In the genomic region with DNA sequence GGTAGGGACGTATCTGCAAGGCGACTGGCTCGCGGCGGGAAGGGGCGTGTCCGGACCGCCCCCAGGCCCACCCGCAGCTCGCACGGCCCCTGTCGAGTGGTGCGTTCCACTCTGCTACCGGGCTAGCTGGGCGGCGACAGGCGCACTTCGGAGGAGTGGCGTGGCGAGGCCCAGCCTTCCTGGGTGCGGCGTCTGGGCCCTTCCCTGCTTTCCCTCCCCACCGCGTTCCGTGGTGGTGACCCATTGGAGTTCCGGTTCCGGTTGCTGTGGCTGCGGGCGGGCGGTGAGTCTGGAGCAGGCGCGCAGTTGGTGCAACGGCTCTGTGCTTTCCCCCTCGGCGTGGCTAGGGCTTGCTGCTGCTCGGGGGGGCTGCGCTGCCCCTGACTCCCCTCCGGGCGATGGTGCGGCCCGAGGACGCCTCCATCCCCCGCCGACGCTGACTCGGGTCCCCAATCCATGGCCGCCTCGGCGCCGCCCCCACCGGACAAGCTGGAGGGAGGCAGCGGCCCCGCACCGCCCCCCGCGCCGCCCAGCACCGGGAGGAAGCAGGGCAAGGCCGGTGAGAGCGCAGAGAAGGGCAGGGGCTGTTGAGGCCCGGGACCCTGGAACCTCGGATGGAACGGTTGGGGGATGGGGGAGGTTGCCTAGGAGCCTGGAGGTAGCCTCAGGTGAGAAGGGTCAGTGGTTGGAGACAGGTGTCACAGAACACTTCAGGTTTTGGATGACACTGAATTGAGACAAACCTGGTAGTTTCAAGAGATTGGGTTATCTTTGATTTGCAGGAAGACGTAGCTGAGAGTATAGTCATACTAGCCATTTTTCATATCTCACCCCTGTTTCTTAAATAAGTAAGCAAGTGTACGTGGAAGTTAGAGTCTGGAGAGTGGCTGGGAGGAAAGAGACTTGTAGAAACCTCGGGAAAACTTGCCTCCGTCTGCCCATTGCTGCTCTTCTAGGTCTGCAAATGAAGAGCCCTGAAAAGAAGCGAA, we compare ENCODE assay signal across 8 mouse cellular contexts. TPM values are rescaled to one million over a fixed set of nuclear protein-coding genes. Genes with fewer than 3 reads are reported as not detected.
DNase-seq lines count a peak whose midpoint lies in the region; ATAC-seq and TF ChIP-seq lines count a peak whose summit lies in the region.

A gene (plus strand): TSS at position 44 of the 989 bp plus-strand sequence.

- peak within 1 kb of the TSS; percentile 80 for H3K9ac ChIP-seq in MEL (ENCODE audit: control insufficient read depth, low read depth, low read length, poor library complexity, severe bottlenecking)
- H3K9ac ChIP-seq in lung, postnatal 0 days (replicated peaks; ENCODE audit: low read depth) = peak within 1 kb of the TSS; percentile 80

- peaks cover 6 to 7% of the 10 kb centered on the region in 2 experiments for H3K4me1 ChIP-seq in MEL (ENCODE audit: control insufficient read depth in 1 of 2, insufficient read depth in 2 of 2, low read length in 2 of 2)
- peaks cover 13% of the 10 kb centered on the region for H3K4me1 ChIP-seq in cerebellum, adult 2 months (ENCODE audit: control insufficient read depth, insufficient read depth, low read length)
- H3K4me1 ChIP-seq in lung, postnatal 0 days (ENCODE audit: insufficient read depth, low read depth, low read length) = peaks cover 7% of the 10 kb centered on the region; the same call in 1 of the 2 replicates

- DNase-seq in MEL (ENCODE audit: low read depth, low spot score) = peak; percentile 99
- peak; percentile 91 to 95 for DNase-seq in cerebellum, adult 2 months
- DNase-seq in forelimb bud, embryonic 11.5 days (ENCODE audit: low read depth, low spot score) = peak; percentile 94
- DNase-seq in layer of hippocampus, adult 9-11 months = peak; percentile 98
- DNase-seq in lung, postnatal 0 days (ENCODE audit: low spot score) = peak; percentile 99
- peak; percentile 88 for DNase-seq in ovary, postnatal 14 days (ENCODE audit: low spot score)
- DNase-seq in thymus, postnatal 14 days = peak; percentile 93

- TF ChIP-seq EP300 in MEL (IDR thresholded peaks at IDR 0.05; ENCODE audit: low read depth in 1 of 2, low read length in 2 of 2) = peak in 1 of 2 experiments; percentile 41; a peak in 2 of 4 replicates
- no peak for TF ChIP-seq EP300 in lung, postnatal 0 days (IDR thresholded peaks at IDR 0.05)

- peak within 1 kb of the TSS; percentile 68 to 89 for H3K4me3 ChIP-seq in MEL (ENCODE audit: control insufficient read depth in 1 of 2, insufficient read depth in 1 of 2, low read depth in 2 of 2, low read length in 2 of 2)
- peak within 1 kb of the TSS; percentile 79 for H3K4me3 ChIP-seq in cerebellum, adult 2 months (replicated peaks; ENCODE audit: insufficient read depth, low read depth, low read length)
- peak within 1 kb of the TSS; percentile 90 for H3K4me3 ChIP-seq in lung, postnatal 0 days (ENCODE audit: low read depth, low read length)

- TF ChIP-seq RAD21 in MEL (IDR thresholded peaks at IDR 0.05; ENCODE audit: low read depth, low read length) = no peak

- no peaks in the 10 kb centered on the region for H3K27me3 ChIP-seq in MEL (ENCODE audit: control insufficient read depth in 1 of 2, insufficient read depth in 2 of 2, low read length in 2 of 2)
- no peaks in the 10 kb centered on the region for H3K27me3 ChIP-seq in cerebellum, adult 2 months (ENCODE audit: control insufficient read depth, insufficient read depth, low read length)
- no peaks in the 10 kb centered on the region for H3K27me3 ChIP-seq in lung, postnatal 0 days (replicated peaks; ENCODE audit: insufficient read depth, low read length)

- H3K36me3 ChIP-seq in MEL (ENCODE audit: control insufficient read depth in 1 of 2, insufficient read depth in 2 of 2, low read length in 2 of 2) = peaks cover 0 to 10% of the 10 kb centered on the region in 2 experiments; a peak in 2 of 4 replicates
- peaks cover 26% of the 10 kb centered on the region for H3K36me3 ChIP-seq in lung, postnatal 0 days (ENCODE audit: insufficient read depth, low read length)

- TF ChIP-seq POLR2A in MEL (IDR thresholded peaks at IDR 0.05; ENCODE audit: control insufficient read depth in 1 of 2, insufficient read depth in 1 of 2, low read depth in 1 of 2, low read length in 2 of 2, poor library complexity in 1 of 2) = peak; percentile 86 to 91
- TF ChIP-seq POLR2A in cerebellum, adult 2 months (IDR thresholded peaks at IDR 0.05; ENCODE audit: borderline replicate concordance, insufficient read depth, low read length) = peak; percentile 90

- no peaks in the 10 kb centered on the region for H3K9me3 ChIP-seq in MEL (replicated peaks; ENCODE audit: insufficient read depth, low read length)
- no peaks in the 10 kb centered on the region for H3K9me3 ChIP-seq in lung, postnatal 0 days (ENCODE audit: low read length)

- peak; percentile 93 to 96 for ATAC-seq in hematopoietic stem cell, adult 5-6 weeks (replicated peaks in 1 of 2; ENCODE audit: insufficient read depth in 1 of 2, low FRiP score in 2 of 2, low TSS enrichment in 1 of 2, low read depth in 1 of 2, poor library complexity in 2 of 2, severe bottlenecking in 2 of 2)
- peak; percentile 99 for ATAC-seq in lung, postnatal 0 days

- peak within 1 kb of the TSS; percentile 95 for H3K4me2 ChIP-seq in lung, postnatal 0 days (replicated peaks; ENCODE audit: low read depth, low read length)

- WGBS in cerebellum, adult 2 months = 2% methylated on average over 67 of the region's 68 CpGs
- WGBS in lung, postnatal 0 days = 2% methylated on average over 62 of the region's 68 CpGs

- H3K79me2 ChIP-seq in MEL (ENCODE audit: control insufficient read depth, insufficient read depth, low read length, poor library complexity) = peaks cover 14% of the 10 kb centered on the region

- no peak for TF ChIP-seq CTCF in MEL (IDR thresholded peaks at IDR 0.05 in 2 of 3, conservative IDR thresholded peaks at IDR 0.05 in 1 of 3; ENCODE audit: control insufficient read depth in 1 of 3, insufficient read depth in 1 of 3, low read depth in 2 of 3, low read length in 3 of 3, poor library complexity in 1 of 3, severe bottlenecking in 1 of 3)
- no peak for TF ChIP-seq CTCF in cerebellum, adult 2 months (IDR thresholded peaks at IDR 0.05; ENCODE audit: borderline replicate concordance, insufficient read depth, low read depth, low read length)
- 0 out of 2 replicates have a peak, but pooled peaks have one; percentile 24 for TF ChIP-seq CTCF in lung, postnatal 0 days (IDR thresholded peaks at IDR 0.05)

- peak within 1 kb of the TSS; percentile 64 for H3K27ac ChIP-seq in MEL (ENCODE audit: control insufficient read depth, low read depth, low read length)
- H3K27ac ChIP-seq in cerebellum, adult 2 months (ENCODE audit: insufficient read depth, low read length) = peak within 1 kb of the TSS; percentile 80
- H3K27ac ChIP-seq in lung, postnatal 0 days (ENCODE audit: low read length) = peak within 1 kb of the TSS; percentile 76

TF ChIP-seq in MEL, 35 proteins besides CTCF, POLR2A, EP300 and RAD21 (continues in another document):
- no peak for TF ChIP-seq CHD2 (IDR thresholded peaks at IDR 0.05; ENCODE audit: low read length)
- TF ChIP-seq MAFK (IDR thresholded peaks at IDR 0.05; ENCODE audit: borderline replicate concordance, low read depth, low read length) = no peak
- TF ChIP-seq RCOR1 (IDR thresholded peaks at IDR 0.05; ENCODE audit: low read depth, low read length) = peak; percentile 18; the same call in 1 of the 2 replicates
- TF ChIP-seq ELF1 (IDR thresholded peaks at IDR 0.05; ENCODE audit: low read depth, low read length) = peak; percentile 87
- TF ChIP-seq SIN3A (IDR thresholded peaks at IDR 0.05; ENCODE audit: low read length) = peak; percentile 79
- peak; percentile 20; the same call in 1 of the 2 replicates for TF ChIP-seq ETS1 (IDR thresholded peaks at IDR 0.05; ENCODE audit: low read depth, low read length)
- TF ChIP-seq CHD1 (IDR thresholded peaks at IDR 0.05; ENCODE audit: low read depth, low read length) = peak; percentile 96; the same call in 1 of the 2 replicates
- peak; percentile 52; the same call in 1 of the 2 replicates for TF ChIP-seq TBP (IDR thresholded peaks at IDR 0.05; ENCODE audit: low read depth, low read length)
- 0 out of 2 replicates have a peak, but pooled peaks have one; percentile 47 for TF ChIP-seq MYC (IDR thresholded peaks at IDR 0.05; ENCODE audit: low read depth, low read length)
- no peak for TF ChIP-seq JUND (IDR thresholded peaks at IDR 0.05; ENCODE audit: low read depth, low read length)
- no peak for TF ChIP-seq ZC3H11A (IDR thresholded peaks at IDR 0.05; ENCODE audit: low read depth, low read length)
- peak; percentile 48; the same call in 1 of the 2 replicates for TF ChIP-seq KAT2A (conservative IDR thresholded peaks at IDR 0.05; ENCODE audit: low read depth, low read length)
- TF ChIP-seq ZMIZ1 (IDR thresholded peaks at IDR 0.05; ENCODE audit: low read depth, low read length) = peak; percentile 93
- TF ChIP-seq USF2 (IDR thresholded peaks at IDR 0.05; ENCODE audit: borderline replicate concordance in 1 of 2, insufficient read depth in 1 of 2, low read depth in 1 of 2, low read length in 2 of 2) = no peak
- 0 out of 2 replicates have a peak, but pooled peaks have one; percentile 25 for TF ChIP-seq USF1 (IDR thresholded peaks at IDR 0.05; ENCODE audit: low read depth, low read length)
- no peak for TF ChIP-seq UBTF (IDR thresholded peaks at IDR 0.05; ENCODE audit: borderline replicate concordance, insufficient read depth, low read depth, low read length)
- TF ChIP-seq MYB (IDR thresholded peaks at IDR 0.05; ENCODE audit: low read depth, low read length) = no peak
- TF ChIP-seq NELFE (IDR thresholded peaks at IDR 0.05; ENCODE audit: low read depth, low read length) = peak; percentile 91
- TF ChIP-seq HCFC1 (IDR thresholded peaks at IDR 0.05; ENCODE audit: low read depth, low read length) = peak; percentile 86
- TF ChIP-seq GATA1 (IDR thresholded peaks at IDR 0.05; ENCODE audit: low read depth, low read length) = peak; percentile 36; the same call in 1 of the 2 replicates
- peak; percentile 70 for TF ChIP-seq TCF12 (IDR thresholded peaks at IDR 0.05; ENCODE audit: low read depth, low read length)
- TF ChIP-seq ZNF384 (IDR thresholded peaks at IDR 0.05; ENCODE audit: low read depth, low read length) = 0 out of 2 replicates have a peak, but pooled peaks have one; percentile 13
- TF ChIP-seq MXI1 (IDR thresholded peaks at IDR 0.05; ENCODE audit: low read depth, low read length) = peak; percentile 62
- 0 out of 2 replicates have a peak, but pooled peaks have one; percentile 42 for TF ChIP-seq POLR2AphosphoS5 (IDR thresholded peaks at IDR 0.05; ENCODE audit: borderline replicate concordance, low read depth, low read length)

RNA-seq across cellular contexts. Expression of the gene that starts here (rescaled TPM):
- total RNA-seq in MEL (2012; rRNA removed) = 50.8 and 61.1 TPM in 2 replicates
- polyA plus RNA-seq in MEL (2012; ENCODE audit: insufficient read depth in 1 of 2, insufficient read length in 2 of 2, low read depth in 1 of 2, low replicate concordance in 2 of 2, missing spikeins in 1 of 2) = 10 to 100 TPM in 1 of 2 experiments, not detected in 1; 50.3 TPM
- polyA plus RNA-seq in cerebellum, adult 2 months (2012; rRNA removed) = 38.7 and 39.3 TPM in 2 replicates
- total RNA-seq in hematopoietic stem cell, adult 5-6 weeks (2017) = 11.8 and 14.3 TPM in 2 replicates
- polyA plus RNA-seq in lung, postnatal 0 days (2015; fragmentation: Nextera tagmentation; extraction: Ambion mirVana) = 19.4 and 20.7 TPM in 2 replicates

Comparison
In these comparisons a context has a peak if more than half of its experiments do, and no peak if none do; other contexts are left out.
1. Peak in every context shown above with its lines: DNase-seq, ATAC-seq, H3K4me3 ChIP-seq and H3K27ac ChIP-seq.